Mouse (Mus musculus) cerebellum, postnatal 25 days (tissue): ENCODE results near the gene Ctu2.
A peak's percentile ranks its signal among the peaks of the same experiment; 100 is the strongest.

Source experiments
- DNase-seq, 2 experiments: peaks; one replicate each; pipeline ENCODE4 v3.0.0; 2021; ENCODE audit warnings: mixed read lengths in 2 of 2

Gene Ctu2

DNA sequence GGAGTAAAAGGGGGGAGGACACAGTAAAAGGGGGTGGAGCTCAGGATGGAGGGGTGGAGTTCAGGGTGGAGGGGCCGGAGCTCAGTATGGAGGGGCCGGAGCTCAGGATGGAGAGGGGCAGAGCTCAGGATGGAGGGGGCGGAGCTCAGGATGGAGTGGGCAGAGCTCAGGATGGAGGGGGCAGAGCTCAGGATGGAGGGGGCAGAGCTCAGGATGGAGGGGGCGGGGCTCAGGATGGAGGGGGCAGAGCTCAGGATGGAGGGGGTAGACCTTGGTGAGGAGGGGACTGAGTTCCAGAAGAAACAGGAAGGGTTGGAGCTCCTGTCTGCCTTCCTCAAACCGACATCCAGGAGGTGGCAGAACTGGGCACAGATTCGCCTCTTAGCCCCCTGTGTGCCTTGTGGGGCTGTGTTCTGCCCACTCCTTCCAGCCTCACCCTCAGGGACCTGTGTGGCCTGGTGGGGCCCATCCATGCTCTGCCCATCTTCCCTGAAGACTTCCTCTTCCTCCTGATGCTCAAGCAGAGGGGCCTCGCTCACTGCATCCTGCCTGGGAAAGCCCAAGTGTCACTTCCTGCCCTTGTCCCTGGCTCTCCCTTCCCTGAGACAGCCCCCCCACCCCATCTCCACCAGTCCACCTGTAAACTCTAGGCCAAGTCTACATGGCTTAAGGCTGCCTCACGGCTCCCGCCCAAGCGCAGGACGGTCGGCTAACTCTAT, 21.2 kb downstream of the Ctu2 start:
- DNase-seq = no peak

GRCm38 (mm10) chr8:122497912-122498311, 22.0 kb downstream of the Ctu2 start:
- no peak for DNase-seq

GRCm38 (mm10) chr8:122500856-122501255, 24.9 kb downstream of the Ctu2 start:
- DNase-seq = peak; percentile 81 to 89

- no peak for DNase-seq
These were observed 35.6 kb downstream of the Ctu2 start for GRCm38 (mm10) chr8:122511552-122511951.

DNA sequence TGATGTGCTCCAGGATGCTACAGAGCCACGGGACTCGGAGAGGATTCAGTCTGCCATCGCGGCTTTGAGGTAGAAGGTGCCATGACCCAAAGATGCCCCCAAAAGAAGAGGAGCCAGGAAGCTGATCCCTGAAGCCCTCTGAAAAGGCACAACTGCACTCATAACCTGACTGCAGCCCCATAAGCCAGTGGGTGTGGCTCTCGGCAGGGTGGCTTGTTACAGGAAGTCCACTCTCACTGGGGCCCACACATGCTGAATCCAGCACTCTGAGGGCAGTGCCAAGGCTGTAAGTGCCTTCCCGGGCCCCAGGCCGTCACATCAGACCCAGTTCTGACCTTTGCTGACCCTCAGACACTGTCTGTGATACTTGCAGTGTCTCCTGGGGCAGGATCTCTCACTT, 36.4 kb downstream of the Ctu2 start:
- no peak for DNase-seq

DNA sequence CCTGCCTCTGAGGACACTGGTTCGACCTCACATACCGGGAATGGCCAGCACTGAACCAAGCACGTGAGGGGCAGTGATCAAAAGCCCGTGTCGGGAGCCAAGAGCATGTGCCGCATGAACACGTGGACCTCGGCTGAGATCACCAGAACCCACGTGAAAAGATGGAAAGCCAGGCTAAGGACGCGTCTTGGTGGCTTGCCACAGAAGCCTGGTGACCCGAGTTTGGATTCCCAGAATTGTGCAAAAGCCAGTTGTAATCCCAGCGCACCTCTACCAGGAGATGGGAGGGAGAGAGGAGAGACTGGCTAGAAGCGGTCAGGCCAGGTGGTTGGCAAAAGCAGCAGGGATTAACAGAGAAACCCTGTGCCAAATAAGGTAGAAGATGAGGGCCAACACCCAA, 39.8 kb downstream of the Ctu2 start:
- no peak for DNase-seq

GRCm38 (mm10) chr8:122517541-122518190, 41.7 kb downstream of the Ctu2 start:
- no peak for DNase-seq

GRCm38 (mm10) chr8:122520611-122521010, 44.7 kb downstream of the Ctu2 start:
- DNase-seq = no peak

DNA sequence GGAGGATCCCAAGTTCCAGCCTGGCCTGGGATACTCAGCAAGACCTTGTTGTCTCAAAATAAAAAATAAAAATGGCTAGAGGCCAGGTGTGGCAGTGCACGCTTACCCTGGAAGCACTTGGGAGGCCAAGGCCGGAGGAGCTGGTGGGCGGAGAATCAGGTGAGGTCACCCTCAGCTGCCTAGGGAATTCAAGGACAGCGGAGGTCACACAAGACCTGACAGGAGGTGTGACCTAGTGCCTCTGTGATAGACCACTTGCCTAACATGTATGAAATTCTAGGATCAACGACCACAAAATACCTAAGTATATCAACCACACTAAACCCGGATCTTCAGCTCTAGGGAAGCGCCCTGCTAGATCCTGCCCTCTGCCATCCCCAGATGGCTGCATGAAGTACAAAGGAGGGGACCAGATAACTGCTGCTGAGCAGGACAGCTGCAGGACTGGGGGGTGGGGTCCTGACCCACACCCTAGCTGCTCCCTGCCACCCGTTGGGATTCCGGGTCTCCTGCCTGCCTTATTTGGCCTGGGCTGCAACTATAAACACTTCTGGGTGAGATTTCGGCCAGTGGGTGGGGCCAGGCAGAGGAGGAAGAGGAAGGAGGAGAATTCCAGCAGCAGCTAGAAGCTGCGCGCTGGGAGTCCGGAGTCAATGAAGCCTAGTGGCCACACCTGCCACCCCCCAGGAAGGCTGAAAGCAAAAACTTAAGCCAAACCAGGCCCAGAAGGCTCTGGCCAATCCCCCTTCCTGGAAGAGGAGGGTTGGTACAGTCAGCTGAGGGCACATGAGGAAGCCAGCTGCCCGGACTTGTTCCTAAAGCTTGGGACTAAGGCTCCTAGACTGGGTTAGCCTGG, 47.1 kb downstream of the Ctu2 start:
- peak in 1 of 2 experiments; percentile 19 for DNase-seq

DNA sequence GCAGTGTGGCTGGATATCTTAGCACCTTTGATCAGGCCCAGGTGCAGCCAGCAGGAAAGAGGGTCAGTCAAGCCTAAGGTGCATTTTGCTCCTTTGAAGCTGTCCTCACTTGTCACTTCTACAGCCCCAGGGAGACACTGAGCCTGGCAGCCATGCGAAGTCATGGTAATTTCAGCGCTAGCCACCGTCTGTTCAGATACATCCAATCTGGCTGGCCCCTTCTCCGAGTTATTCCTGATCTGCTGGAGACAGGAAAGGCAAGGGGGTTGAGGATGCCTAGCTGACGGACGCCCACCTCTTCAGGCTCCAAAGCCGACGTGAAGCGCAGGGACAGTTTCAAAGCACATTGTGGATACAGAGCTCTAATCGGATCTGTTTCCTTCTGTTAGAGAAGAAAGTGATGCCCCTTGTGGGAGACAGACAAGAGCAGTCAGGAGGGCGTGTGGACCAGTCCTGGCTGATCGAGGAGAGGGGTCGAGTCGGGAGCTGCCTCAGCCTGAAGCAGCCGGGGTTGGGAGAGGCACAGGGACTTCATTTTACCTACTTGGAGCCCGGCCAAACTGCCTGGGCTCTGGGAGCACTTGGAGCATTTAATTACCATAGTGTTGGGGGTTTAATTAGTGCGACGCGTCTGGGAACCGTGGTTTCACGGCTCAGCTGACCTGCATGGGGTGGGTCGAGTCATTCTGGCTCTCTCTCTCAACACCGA, 47.9 kb downstream of the Ctu2 start:
- peak; percentile 47 to 52 for DNase-seq

DNA sequence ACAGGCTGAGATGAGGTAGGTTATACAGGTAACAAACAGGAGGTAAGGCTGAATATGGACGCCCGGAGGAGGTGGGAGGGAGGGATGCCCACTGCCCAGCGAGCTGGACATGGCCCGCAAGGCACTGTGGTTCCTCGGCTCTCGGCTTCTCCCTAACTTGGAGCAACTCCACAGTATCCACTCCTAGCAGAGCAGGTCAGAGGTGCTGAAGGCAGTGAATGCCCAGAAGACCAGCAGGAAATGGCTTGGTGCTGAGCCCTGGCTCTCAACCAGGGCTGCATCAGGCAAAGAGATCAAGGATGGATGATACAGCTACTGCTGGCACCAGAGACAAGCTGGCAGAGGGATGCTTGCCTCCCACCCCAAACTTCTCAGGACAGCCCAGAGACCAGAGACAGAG, 48.6 kb downstream of the Ctu2 start:
- peak in 1 of 2 experiments; percentile 25 for DNase-seq

DNA sequence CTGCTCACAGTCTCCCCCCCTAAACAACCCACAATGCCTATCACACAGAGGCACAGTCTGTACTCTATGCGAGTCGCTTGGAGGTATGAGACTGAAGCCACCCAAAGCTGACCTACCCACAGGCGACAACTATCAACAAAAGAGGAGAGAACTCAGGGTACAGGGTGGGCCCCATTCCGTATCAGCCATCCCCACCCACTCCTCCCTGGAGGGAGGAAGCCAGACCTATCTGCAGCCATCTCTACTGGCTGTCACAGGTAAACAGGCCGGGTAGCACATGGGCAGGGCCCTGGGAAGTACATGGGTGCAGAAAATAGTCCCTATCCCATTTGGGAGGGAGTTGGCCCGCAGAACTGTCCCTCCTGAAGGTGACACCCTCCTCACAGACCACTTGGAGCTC, 49.1 kb downstream of the Ctu2 start:
- DNase-seq = no peak

GRCm38 (mm10) chr8:122526084-122526483, 50.1 kb downstream of the Ctu2 start:
- DNase-seq = no peak

DNA sequence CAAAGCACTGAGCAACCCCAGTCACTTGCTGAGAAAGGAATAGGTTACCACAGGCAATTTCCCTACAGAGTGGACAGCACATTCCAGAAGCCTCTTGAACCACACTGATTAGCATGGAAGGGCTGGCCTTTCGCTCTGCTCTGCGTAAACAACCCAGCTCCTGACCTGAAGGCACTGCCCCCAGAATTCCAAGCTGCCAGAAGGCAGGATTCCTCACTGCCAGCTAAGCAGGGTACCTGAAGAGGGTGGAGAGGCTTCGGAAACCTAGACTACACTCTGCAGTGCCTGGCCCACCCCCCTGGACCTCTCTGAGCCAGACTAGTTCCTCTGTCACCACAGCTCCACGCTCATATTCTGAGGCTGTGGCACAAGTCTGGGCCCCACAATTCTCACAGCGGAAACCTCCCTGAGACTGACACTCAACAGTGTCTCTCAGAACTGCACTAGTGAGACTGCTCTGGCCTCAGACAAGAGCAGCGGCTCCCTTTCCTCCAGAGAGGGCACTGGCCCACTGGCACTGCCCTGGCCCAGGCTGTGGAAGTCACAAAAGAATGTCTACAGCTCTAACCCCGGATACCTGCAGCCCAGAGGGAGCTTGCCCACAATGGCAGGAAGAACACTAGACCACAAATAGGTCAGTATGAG, 50.7 kb downstream of the Ctu2 start:
- no peak for DNase-seq

DNA sequence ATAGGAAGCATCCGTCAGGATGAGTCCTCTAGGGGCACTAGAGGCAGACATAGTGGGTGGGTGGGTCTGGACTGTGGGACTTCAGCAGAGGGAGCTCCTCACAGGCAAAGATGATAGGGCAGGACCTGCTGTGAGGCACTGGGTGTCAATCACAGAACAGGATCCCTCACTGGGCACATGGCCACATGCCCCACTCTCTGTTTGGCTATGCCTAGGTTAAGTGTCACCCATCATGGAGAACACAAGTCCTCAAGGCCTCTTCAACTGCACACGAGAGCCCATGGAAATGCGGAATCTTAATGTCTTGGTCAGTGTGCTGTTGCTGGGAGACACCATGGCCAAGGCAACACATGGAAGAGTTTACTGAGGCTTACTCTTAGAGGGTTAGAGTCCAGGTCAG, 52.0 kb downstream of the Ctu2 start:
- no peak for DNase-seq

DNA sequence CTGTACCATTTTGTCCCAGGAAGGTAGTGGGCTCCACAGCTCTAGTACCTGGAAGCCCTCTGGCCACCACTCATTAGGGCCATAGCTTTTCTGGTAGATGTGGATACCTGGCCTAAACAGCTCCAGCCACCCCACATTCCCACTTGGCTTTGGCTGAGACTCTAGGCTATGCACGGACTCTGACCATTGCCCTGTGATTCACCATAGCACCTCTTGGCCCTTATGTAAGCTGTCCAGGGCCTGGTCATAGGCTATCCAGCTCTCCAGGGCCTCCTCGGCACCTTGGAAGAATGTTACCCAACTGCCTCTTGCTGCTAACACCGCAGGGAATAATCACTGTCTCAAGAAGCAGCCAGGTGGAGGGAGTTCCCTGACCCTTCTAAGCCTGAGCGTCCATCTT, 53.2 kb downstream of the Ctu2 start:
- DNase-seq = no peak

DNA sequence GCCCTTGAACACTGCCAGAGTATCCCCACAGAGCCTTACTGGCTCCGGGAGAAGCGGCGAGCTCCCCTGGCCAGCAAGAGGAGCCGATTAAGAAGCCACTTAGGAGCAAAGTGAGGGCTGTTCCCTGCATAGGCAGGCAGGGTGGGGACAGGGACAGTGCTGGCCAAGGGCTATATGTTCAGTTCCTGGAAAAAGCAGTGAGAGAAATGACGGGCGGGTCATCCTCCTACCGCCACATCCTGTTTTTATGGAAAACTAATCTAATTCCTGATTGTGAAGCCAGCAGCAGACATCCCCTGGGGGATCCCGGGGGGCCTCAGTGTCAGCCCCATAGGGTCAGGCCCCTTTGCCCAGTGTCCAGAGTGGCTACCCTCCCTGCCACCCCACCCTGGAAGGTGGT, 55.4 kb downstream of the Ctu2 start:
- DNase-seq = no peak
